Mouse (Mus musculus) brain, embryonic 14.5 days (tissue): Measurements from ENCODE around the gene Klhdc9.

Experiments
- CTCF ChIP-seq: fragments of 200-500 bp; IDR thresholded peaks from 2 replicates; pipeline ENCODE4 v1.5.1; 2012; ENCODE audit warnings: inconsistent platforms, mild to moderate bottlenecking, moderate library complexity, borderline replicate concordance; ENCODE audit not compliant: insufficient read depth, insufficient read length; ENCODE audit errors: extremely low read depth
- POLR2A ChIP-seq: fragments of 200-500 bp; IDR thresholded peaks from 2 replicates; pipeline ENCODE4 v1.6.1; 2012; ENCODE audit warnings: mild to moderate bottlenecking, inconsistent platforms, borderline replicate concordance; ENCODE audit not compliant: poor library complexity, insufficient read depth, insufficient read length, severe bottlenecking; ENCODE audit errors: extremely low read depth

GRCm38 (mm10) chr1:171365934-171366333 lies 5.3 kb upstream of the Klhdc9 start:
- no peak for TF ChIP-seq CTCF
- TF ChIP-seq POLR2A = no peak
